Mouse (Mus musculus): ENCODE measurements around the gene Gm21190. TPM values are rescaled to one million over a fixed set of nuclear protein-coding genes. Genes with fewer than 3 reads are reported as not detected.
"Not testable (repeated sequence)": the region's sequence is repeated elsewhere in the genome, so short reads cannot be mapped to it uniquely, and the experiment has no call there.

Gm21190 gene
- polyA plus RNA-seq, 1 experiment from 2014 or later: not detected

DNA sequence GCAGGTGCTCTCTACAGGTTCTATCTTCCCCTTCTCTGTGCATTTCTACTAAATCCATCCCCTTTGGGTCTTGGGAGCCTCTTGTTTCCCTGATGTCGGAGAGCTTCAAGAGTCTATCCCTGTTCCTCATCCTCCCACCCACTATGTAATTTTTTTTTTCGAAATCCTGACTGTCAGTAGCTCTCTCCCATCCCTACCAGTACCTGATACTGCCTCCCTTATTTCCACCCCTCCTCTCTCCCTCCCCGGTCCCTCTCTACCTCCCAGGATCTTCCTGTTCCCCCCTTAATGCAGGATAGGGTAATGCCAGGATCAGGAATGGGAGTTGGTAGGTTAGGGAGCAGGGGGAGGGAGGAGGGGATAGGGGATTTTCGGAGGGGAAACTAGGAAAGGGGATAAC lies 45.4 kb downstream of the Gm21190 start:
- not testable (repeated sequence) for H3K4me1 ChIP-seq; H3K9ac ChIP-seq; H3K27ac ChIP-seq; H3K4me3 ChIP-seq; H3K36me3 ChIP-seq; H3K27me3 ChIP-seq; ATAC-seq (ENCODE audit: insufficient number of reproducible peaks, insufficient read depth, low FRiP score, low TSS enrichment, low read depth); H3K4me2 ChIP-seq
- H3K9me3 ChIP-seq: peaks cover 22% of the 10 kb centered on the region
- 54% methylated on average over 4 of the region's 4 CpGs for WGBS

DNA sequence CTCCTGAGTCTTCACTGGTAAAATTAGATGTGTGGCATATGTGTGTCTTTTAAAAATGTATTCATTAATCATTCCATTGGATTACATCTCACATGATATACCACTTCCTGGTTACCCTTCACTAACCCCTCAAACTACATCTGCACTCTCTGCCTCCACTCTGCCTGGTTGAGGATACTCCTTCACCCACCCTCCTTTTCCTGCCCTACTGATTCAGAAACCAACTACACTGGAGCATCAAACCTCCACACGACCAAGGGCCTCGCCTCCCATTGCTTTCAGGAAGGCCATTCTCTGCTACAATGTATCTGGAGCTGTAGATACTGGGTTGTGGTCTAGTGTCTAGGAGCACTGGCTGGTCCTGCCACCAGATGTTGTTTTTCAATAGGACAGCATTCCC lies 46.2 kb downstream of the Gm21190 start:
- H3K4me1 ChIP-seq; H3K4me3 ChIP-seq; H3K9ac ChIP-seq; H3K4me2 ChIP-seq; H3K27ac ChIP-seq; H3K27me3 ChIP-seq; ATAC-seq (ENCODE audit: insufficient number of reproducible peaks, insufficient read depth, low FRiP score, low TSS enrichment, low read depth); H3K36me3 ChIP-seq: not testable (repeated sequence)
- peaks cover 26% of the 10 kb centered on the region for H3K9me3 ChIP-seq
- 59% methylated on average over 2 of the region's 2 CpGs for WGBS

DNA sequence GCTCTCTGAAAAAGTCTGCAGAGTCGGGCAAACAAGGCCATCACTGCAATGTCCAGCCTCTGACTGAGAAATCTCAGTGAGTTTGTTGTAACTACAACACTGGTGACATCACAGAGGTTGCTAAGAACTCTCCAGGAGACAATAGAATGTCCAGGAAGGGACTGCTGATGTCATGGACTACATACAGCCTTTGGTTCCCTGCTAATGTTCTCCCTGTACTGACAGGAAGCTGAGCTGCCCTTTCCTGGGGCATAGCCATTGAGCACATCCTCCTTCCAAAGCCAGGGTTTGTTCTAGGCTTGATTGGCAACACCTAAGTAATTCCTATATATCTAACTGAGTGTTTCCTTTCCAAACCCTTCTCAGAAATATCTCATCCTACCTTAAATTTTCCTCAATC lies 52.6 kb downstream of the Gm21190 start, which contains the start of gene Gm21149:
Gene Gm21149 (minus strand): TSS at position 101 of the 400 bp plus-strand sequence.
- ATAC-seq (ENCODE audit: insufficient number of reproducible peaks, insufficient read depth, low FRiP score, low TSS enrichment, low read depth); H3K4me3 ChIP-seq; H3K27ac ChIP-seq; H3K4me2 ChIP-seq; H3K36me3 ChIP-seq; H3K9ac ChIP-seq; H3K4me1 ChIP-seq; H3K27me3 ChIP-seq: not testable (repeated sequence)
- peaks cover 14% of the 10 kb centered on the region; the same call in 1 of the 2 replicates for H3K9me3 ChIP-seq
- 72% methylated on average over 1 of the region's 1 CpGs for WGBS

Other genes with a start within 250 kb of the Gm21190 start
- gene Gm21149, start 52.7 kb downstream of the Gm21190 start, polyA plus RNA-seq (2015; fragmentation: Nextera tagmentation; extraction: Ambion mirVana): not detected in 2 replicates
- not detected in 2 replicates for gene Gm21083, start 48.1 kb upstream of the Gm21190 start, polyA plus RNA-seq (2015; fragmentation: Nextera tagmentation; extraction: Ambion mirVana)
- not detected in 2 replicates for gene Speer4d, start 89.8 kb upstream of the Gm21190 start, polyA plus RNA-seq (2015; fragmentation: Nextera tagmentation; extraction: Ambion mirVana)
- not detected in 2 replicates for gene 4930572O03Rik, start 127.8 kb upstream of the Gm21190 start, polyA plus RNA-seq (2015; fragmentation: Nextera tagmentation; extraction: Ambion mirVana)
- not detected in 2 replicates for gene Speer4c, start 185.0 kb upstream of the Gm21190 start, polyA plus RNA-seq (2015; fragmentation: Nextera tagmentation; extraction: Ambion mirVana)

Data from embryonic facial prominence, embryonic 13.5 days (tissue).